Mouse (Mus musculus) limb, embryonic 13.5 days (tissue): ENCODE results near the gene Cpne4. TPM values are rescaled to one million over a fixed set of nuclear protein-coding genes. Genes with fewer than 3 reads are reported as not detected.

Experiments
- ATAC-seq: fragments of 200-750 bp; cut with Nextera tagmentation; 2 replicates; pipeline ENCODE4 v1.8.0; 2017; ENCODE audit warnings: low read depth, moderate number of reproducible peaks, moderate TSS enrichment; ENCODE audit not compliant: low FRiP score
- H3K27ac ChIP-seq: fragments of 300-500 bp; sonication (generic); 2 replicates; pipeline ENCODE4 v1.5.1; 2015; ENCODE audit warnings: inconsistent platforms, mild to moderate bottlenecking, moderate library complexity
- H3K27me3 ChIP-seq: fragments of 300-500 bp; sonication (generic); 2 replicates; pipeline ENCODE4 v1.6.1; 2015; ENCODE audit warnings: mild to moderate bottlenecking, inconsistent platforms
- H3K36me3 ChIP-seq: fragments of 300-500 bp; sonication (generic); 2 replicates; pipeline ENCODE4 v1.6.1; 2015; ENCODE audit warnings: inconsistent platforms, mild to moderate bottlenecking, moderate library complexity
- H3K4me1 ChIP-seq: fragments of 300-500 bp; sonication (generic); 2 replicates; pipeline ENCODE4 v1.6.1; 2015; ENCODE audit warnings: inconsistent platforms
- H3K4me2 ChIP-seq: fragments of 300-500 bp; sonication (generic); replicated peaks from 2 replicates; pipeline ENCODE4 v1.6.1; 2015; ENCODE audit warnings: inconsistent platforms, mild to moderate bottlenecking, moderate library complexity
- H3K4me3 ChIP-seq: fragments of 300-500 bp; sonication (generic); 2 replicates; pipeline ENCODE4 v1.5.1; 2015; ENCODE audit warnings: moderate library complexity, mild to moderate bottlenecking, inconsistent platforms
- H3K9ac ChIP-seq: fragments of 300-500 bp; sonication (generic); 2 replicates; pipeline ENCODE4 v1.6.1; 2015; ENCODE audit warnings: mild to moderate bottlenecking, inconsistent platforms
- H3K9me3 ChIP-seq: fragments of 300-500 bp; sonication (generic); 2 replicates; pipeline ENCODE4 v1.6.1; 2016; ENCODE audit warnings: inconsistent platforms
- WGBS: fragments of 180-500 bp; shearing (Covaris S2); methylation state at CpG from one replicate; pipeline ENCODE4 v1.1.7; 2015; 5-methylcytosine and 5-hydroxymethylcytosine counted together
- microRNA-seq: library from miRNA; unstranded; fragments of <30 nt; microRNA quantifications from one replicate; pipeline ENCODE4, GENCODE M21; 2016
- polyA plus RNA-seq: library from polyadenylated mRNA; unstranded; fragments of >200 nt; fragmentation: Nextera tagmentation; extraction: Ambion mirVana; gene quantifications from 2 replicates; pipeline ENCODE4 v1.2.1, GENCODE M21; 2015

The Cpne4 gene
- polyA plus RNA-seq, 1 experiment from 2014 or later: 0.78 TPM

DNA sequence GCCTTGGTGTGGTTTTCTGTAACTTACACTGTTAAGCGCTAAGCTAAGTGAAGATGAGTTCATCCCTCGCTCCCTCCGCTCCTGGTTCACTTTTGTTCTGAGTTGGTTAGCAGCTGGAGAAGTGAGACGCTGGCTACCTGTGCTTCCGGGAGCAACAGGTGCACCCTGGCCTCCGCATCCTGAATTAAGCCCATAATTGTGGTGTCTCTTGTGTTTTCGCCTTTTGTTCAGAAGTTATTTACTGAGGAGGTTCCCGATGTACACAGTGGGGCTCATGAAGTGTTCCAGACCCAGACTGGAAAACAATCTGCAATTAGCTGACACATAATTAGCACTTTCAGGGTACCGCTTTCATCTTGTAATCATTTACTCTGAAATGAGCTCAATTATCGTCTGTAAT lies 522.0 kb downstream of the Cpne4 start:
- Histone ChIP-seq H3K4me3 (no peak overlapping the region), H3K36me3 (peaks cover 83% of the 10 kb centered on the region), H3K9ac (no peak overlapping the region), H3K27me3 (no peaks in the 10 kb centered on the region), H3K4me2 (no peak overlapping the region), H3K27ac (no peak overlapping the region), H3K4me1 (no peaks in the 10 kb centered on the region), H3K9me3 (no peaks in the 10 kb centered on the region)
- ATAC-seq: no peak
- WGBS: 89% methylated on average over 10 of the region's 10 CpGs

DNA sequence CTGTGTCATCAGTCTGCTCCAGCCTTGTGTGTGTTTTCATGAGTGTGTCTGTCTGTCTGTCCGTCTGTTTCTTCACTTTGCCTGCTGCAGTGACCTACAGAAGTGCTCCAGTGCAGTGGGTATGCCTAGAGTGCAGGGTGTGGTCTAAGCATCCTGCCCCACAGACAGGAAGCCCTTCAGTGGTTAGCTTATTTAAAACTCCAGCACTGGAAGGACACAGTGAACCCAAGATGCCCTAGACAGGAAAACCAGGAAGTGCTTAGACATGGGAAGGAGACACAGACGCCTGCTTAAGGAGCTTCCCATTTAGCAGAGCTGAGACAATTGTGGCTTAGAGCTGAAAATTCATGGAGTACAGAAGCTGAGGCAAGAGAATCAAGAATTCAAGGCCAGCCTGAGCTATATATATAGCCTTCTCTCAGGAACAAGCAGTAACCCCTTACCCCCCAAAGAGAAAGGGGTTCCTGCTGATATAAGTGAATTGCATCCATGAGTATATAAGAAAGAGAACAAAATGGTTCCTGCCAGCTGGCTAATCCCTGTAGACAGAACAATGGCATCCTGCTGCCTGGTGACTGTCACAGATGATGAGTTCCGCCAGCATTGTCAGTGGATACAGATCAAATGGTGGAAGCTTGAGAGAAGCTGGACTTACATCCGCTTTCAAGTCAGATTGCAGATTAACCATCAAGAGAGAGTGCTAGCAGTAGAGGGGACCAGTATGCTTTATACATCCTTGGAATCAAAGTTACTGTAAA lies 526.1 kb downstream of the Cpne4 start:
- no peak for ATAC-seq
- Histone ChIP-seq H3K27me3 (no peaks in the 10 kb centered on the region), H3K4me3 (no peak overlapping the region), H3K9ac (no peak overlapping the region), H3K36me3 (peaks cover 85% of the 10 kb centered on the region), H3K9me3 (no peaks in the 10 kb centered on the region), H3K4me1 (no peaks in the 10 kb centered on the region), H3K27ac (no peak overlapping the region), H3K4me2 (no peak overlapping the region)
- 84% methylated on average over 4 of the region's 4 CpGs for WGBS

DNA sequence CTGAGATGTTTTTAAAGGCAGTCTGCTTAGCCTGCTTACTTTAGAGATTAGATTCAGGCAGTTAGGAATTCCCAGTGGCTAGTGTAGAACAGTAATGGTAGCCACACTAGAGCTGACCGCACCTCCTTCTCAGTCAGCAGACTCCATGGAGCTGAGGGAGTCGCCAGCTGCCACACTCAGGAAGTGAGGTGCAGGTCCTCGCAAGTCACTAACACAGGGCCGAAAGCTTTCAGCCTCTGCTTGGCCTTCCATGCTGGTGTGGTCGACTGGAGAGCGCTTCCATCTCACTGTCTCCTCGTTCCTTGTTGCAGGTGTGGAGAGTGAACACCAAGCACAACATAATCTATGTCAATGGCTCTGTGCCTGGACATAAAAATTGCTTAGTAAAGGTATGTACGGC lies 527.8 kb downstream of the Cpne4 start:
- Histone ChIP-seq H3K9me3 (no peaks in the 10 kb centered on the region), H3K4me1 (no peaks in the 10 kb centered on the region), H3K9ac (no peak overlapping the region), H3K27ac (no peak overlapping the region), H3K4me3 (no peak overlapping the region), H3K36me3 (peaks cover 82% of the 10 kb centered on the region), H3K27me3 (no peaks in the 10 kb centered on the region), H3K4me2 (no peak overlapping the region)
- 92% methylated on average over 8 of the region's 8 CpGs for WGBS
- no peak for ATAC-seq

DNA sequence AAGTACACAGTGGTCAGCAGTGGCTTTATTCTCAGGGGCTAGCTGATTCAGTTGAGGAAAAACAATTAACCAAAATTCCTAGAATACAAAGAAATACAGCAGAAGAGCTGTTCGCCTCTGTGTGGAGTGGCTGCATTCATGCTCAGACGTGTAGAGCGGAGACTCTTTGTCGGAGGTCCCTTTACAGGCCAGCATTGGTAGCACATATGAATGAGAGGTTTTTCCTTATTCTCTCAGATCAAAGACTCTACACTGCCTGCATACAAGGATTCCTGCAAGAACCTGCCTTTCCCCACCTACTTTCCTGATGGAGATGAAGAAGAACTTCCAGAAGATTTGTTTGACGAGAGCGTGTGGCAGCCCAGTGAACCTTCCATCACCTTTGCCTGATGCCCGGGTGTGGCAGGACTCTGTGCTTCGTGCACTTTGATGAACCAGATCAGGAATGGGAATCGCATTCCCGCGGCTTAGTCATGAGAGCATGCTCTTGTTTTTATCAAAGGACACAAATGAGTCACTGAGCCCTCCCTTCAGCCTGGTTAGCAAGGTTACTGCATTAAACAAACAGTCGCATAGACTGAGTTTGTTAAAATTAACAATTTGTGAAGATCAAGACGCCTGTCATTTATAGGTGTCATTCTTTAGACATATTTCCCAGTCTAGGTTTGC lies 529.8 kb downstream of the Cpne4 start:
- no peaks in the 10 kb centered on the region for H3K27me3 ChIP-seq
- WGBS: 93% methylated on average over 13 of the region's 13 CpGs
- peaks cover 63% of the 10 kb centered on the region for H3K36me3 ChIP-seq
- H3K27ac ChIP-seq: no peak overlapping the region
- no peaks in the 10 kb centered on the region for H3K4me1 ChIP-seq
- H3K4me3 ChIP-seq: no peak overlapping the region
- H3K9me3 ChIP-seq: no peaks in the 10 kb centered on the region
- no peak overlapping the region for H3K9ac ChIP-seq
- ATAC-seq: no peak
- no peak overlapping the region for H3K4me2 ChIP-seq

DNA sequence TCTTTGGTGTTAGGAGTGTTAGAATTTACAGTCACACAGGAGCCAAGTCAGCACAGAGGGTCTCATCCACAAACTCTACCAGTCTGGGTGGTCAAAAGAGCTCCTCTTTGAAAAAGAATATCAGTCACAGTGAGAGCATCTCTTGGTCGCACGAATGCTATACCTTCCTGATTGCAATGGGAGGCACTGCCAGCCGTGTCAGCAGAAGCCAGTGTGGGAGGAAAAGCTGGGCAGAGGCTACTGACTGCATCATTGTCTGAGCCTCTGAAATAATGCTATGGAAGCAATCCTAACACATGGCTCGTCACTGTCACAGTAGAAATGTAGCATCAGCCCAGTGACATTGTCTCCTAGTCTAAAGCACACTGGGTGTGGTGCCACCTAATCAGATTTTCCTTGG lies 531.4 kb downstream of the Cpne4 start:
- 85% methylated on average over 4 of the region's 4 CpGs for WGBS
- no peak for ATAC-seq
- no peak overlapping the region for H3K4me2 ChIP-seq
- H3K9ac ChIP-seq: no peak overlapping the region
- no peak overlapping the region for H3K4me3 ChIP-seq
- H3K27ac ChIP-seq: no peak overlapping the region
- H3K9me3 ChIP-seq: no peaks in the 10 kb centered on the region
- H3K36me3 ChIP-seq: peaks cover 47% of the 10 kb centered on the region
- no peaks in the 10 kb centered on the region for H3K27me3 ChIP-seq
- no peaks in the 10 kb centered on the region for H3K4me1 ChIP-seq

DNA sequence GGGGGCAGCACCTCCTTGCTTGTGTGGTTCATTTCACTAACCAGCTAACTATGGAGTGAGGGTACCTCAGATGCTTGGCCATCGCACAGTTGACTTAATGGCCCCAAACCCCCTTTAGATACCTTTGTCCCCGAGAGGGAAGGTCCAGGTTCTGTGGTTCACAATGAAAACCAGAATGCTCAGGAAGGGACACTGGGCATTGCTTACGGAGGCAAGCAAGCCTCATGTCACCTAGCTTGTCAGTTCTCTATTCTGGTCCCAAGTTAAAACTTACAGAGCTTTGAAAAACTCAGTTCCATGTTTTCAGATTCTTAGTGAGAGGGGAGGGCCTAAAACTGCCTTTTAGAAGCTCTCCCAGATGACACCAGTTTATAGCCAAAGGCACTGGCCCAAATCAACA lies 533.2 kb downstream of the Cpne4 start:
- WGBS: 88% methylated on average over 3 of the region's 3 CpGs
- no peaks in the 10 kb centered on the region for H3K27me3 ChIP-seq
- no peak overlapping the region for H3K4me2 ChIP-seq
- H3K9me3 ChIP-seq: no peaks in the 10 kb centered on the region
- H3K36me3 ChIP-seq: peaks cover 31% of the 10 kb centered on the region
- no peak overlapping the region for H3K9ac ChIP-seq
- H3K4me1 ChIP-seq: no peaks in the 10 kb centered on the region
- H3K4me3 ChIP-seq: no peak overlapping the region
- no peak for ATAC-seq
- H3K27ac ChIP-seq: no peak overlapping the region

Small RNA genes within 50 kb of the gene (microRNA-seq; reads per million reads assigned to microRNA genes)
- gene Gm23391: not detected

Other genes with a start within 250 kb of the Cpne4 start
- gene Acpp, start 209.5 kb upstream of the Cpne4 start, polyA plus RNA-seq: 1.3 TPM in 2 replicates